Mouse (Mus musculus) ES-E14 (cell line): ENCODE data around the gene Capn8. TPM values are rescaled to one million over a fixed set of nuclear protein-coding genes. Genes with fewer than 3 reads are reported as not detected.

Source experiments
- DNase-seq: peaks from one replicate; pipeline ENCODE4 v3.0.0-alpha.2; 2013; ENCODE audit warnings: low read depth, low spot score
- H3K27ac ChIP-seq: 2 replicates; pipeline ENCODE4 v1.5.1; 2012; ENCODE audit warnings: low read depth, mild to moderate bottlenecking, low read length, moderate library complexity, mixed read lengths; ENCODE audit not compliant: poor library complexity, insufficient read depth, severe bottlenecking
- H3K36me3 ChIP-seq: 2 replicates; pipeline ENCODE4 v1.6.1; 2012; ENCODE audit warnings: mild to moderate bottlenecking, low read length, moderate library complexity, mixed read lengths; ENCODE audit not compliant: control insufficient read depth, poor library complexity, insufficient read depth, severe bottlenecking
- H3K4me1 ChIP-seq, 2 experiments: fragments of 150-350 bp in 1 of 2; sonication (generic) in 1 of 2; 2 replicates each; pipeline ENCODE4 v1.6.1; 2012; ENCODE audit warnings: low read length in 2 of 2, mild to moderate bottlenecking in 1 of 2, mixed read lengths in 1 of 2; ENCODE audit not compliant: control insufficient read depth in 2 of 2, insufficient read depth in 2 of 2, poor library complexity in 1 of 2
- H3K4me3 ChIP-seq, 2 experiments: fragments of 150-350 bp in 1 of 2; sonication (generic) in 1 of 2; 2 replicates each; pipeline ENCODE4 v1.5.1; 2012; ENCODE audit warnings: low read length in 2 of 2, low read depth in 1 of 2, mild to moderate bottlenecking in 1 of 2, mixed read lengths in 1 of 2; ENCODE audit not compliant: insufficient read depth in 1 of 2, poor library complexity in 1 of 2, severe bottlenecking in 1 of 2
- H3K9ac ChIP-seq: 2 replicates; pipeline ENCODE4 v1.6.1; 2012; ENCODE audit warnings: low read depth, mild to moderate bottlenecking, low read length, mixed read lengths; ENCODE audit not compliant: poor library complexity, insufficient read depth, severe bottlenecking
- H3K9me3 ChIP-seq: fragments of 150-350 bp; sonication (generic); 2 replicates; pipeline ENCODE4 v1.6.1; 2012; ENCODE audit warnings: low read depth, mild to moderate bottlenecking, low read length; ENCODE audit not compliant: control insufficient read depth, insufficient read depth
- CHD2 ChIP-seq: IDR thresholded peaks from 2 replicates; pipeline ENCODE4 v1.6.1; 2014; ENCODE audit warnings: mild to moderate bottlenecking, low read depth, low read length, inconsistent platforms
- HCFC1 ChIP-seq: IDR thresholded peaks from 2 replicates; pipeline ENCODE4 v1.6.1; 2012; ENCODE audit warnings: low read length, inconsistent platforms, borderline replicate concordance; ENCODE audit not compliant: insufficient read depth
- MAFK ChIP-seq: IDR thresholded peaks from 2 replicates; pipeline ENCODE4 v1.6.1; 2014; ENCODE audit warnings: mild to moderate bottlenecking, low read depth, low read length, inconsistent platforms; ENCODE audit not compliant: insufficient read depth
- ZC3H11A ChIP-seq: IDR thresholded peaks from 2 replicates; pipeline ENCODE4 v1.6.1; 2012; ENCODE audit warnings: low read depth, mild to moderate bottlenecking, inconsistent platforms, low read length, borderline replicate concordance
- ZNF384 ChIP-seq: IDR thresholded peaks from 2 replicates; pipeline ENCODE4 v1.6.1; 2012; ENCODE audit warnings: low read depth, low read length, inconsistent platforms
- in situ Hi-C, 2 experiments: fragments of 600-800 bp; cut with MboI; formaldehyde crosslinking; loops; one replicate each; pipeline ENCODE4 v1.15.1; 2025; ENCODE audit warnings: low sequenced_read_pairs in 2 of 2, inconsistent platforms in 1 of 2; ENCODE audit not compliant: unreplicated experiment in 2 of 2
- total RNA-seq: library from RNA; depleted of rRNA; stranded (reverse); fragments of 300-350 nt; gene quantifications from 2 replicates; pipeline ENCODE4 v1.2.3, GENCODE M21; 2012

Capn8 gene
- total RNA-seq, 1 experiment, result not detected

- no peak overlapping the region for H3K4me3 ChIP-seq
- DNase-seq, result no peak
- H3K27ac ChIP-seq, result no peak overlapping the region
- H3K4me1 ChIP-seq, result peaks cover 0 to 7% of the 10 kb centered on the region in 2 experiments; a peak in 1 of 4 replicates
- in situ Hi-C loops, result no loop called here
- H3K9ac ChIP-seq, result no peak overlapping the region
- TF ChIP-seq MAFK (no peak), HCFC1 (no peak), CHD2 (no peak), ZNF384 (no peak), ZC3H11A (no peak)
- H3K36me3 ChIP-seq, result no peaks in the 10 kb centered on the region
- no peaks in the 10 kb centered on the region for H3K9me3 ChIP-seq
These were observed 80.4 kb downstream of the Capn8 start for GRCm38 (mm10) chr1:182645211-182645668.

GRCm38 (mm10) chr1:182646796-182647195 lies 82.0 kb downstream of the Capn8 start:
- in situ Hi-C loops, result no loop called here
- Histone ChIP-seq H3K9me3 (no peaks in the 10 kb centered on the region), H3K9ac (no peak overlapping the region), H3K4me3 (no peak overlapping the region), H3K36me3 (no peaks in the 10 kb centered on the region), H3K27ac (no peak overlapping the region), H3K4me1 (peaks cover 0 to 7% of the 10 kb centered on the region in 2 experiments; a peak in 1 of 4 replicates)
- DNase-seq, result no peak
- no peak for TF ChIP-seq ZC3H11A
- TF ChIP-seq HCFC1, result no peak
- TF ChIP-seq CHD2, result no peak

GRCm38 (mm10) chr1:182657760-182658159 lies 93.0 kb downstream of the Capn8 start:
- no peak overlapping the region for H3K27ac ChIP-seq
- TF ChIP-seq ZC3H11A, result no peak
- TF ChIP-seq CHD2, result no peak
- no peak for TF ChIP-seq MAFK
- no peak for TF ChIP-seq ZNF384
- TF ChIP-seq HCFC1, result no peak
- H3K4me3 ChIP-seq, result no peak overlapping the region
- no peak overlapping the region for H3K9ac ChIP-seq
- peak; percentile 42 for DNase-seq
- in situ Hi-C loops, result no loop called here
- no peaks in the 10 kb centered on the region for H3K9me3 ChIP-seq
- peaks cover 0 to 2% of the 10 kb centered on the region in 2 experiments; a peak in 1 of 4 replicates for H3K4me1 ChIP-seq
- H3K36me3 ChIP-seq, result no peaks in the 10 kb centered on the region

- no peak for DNase-seq
- no peaks in the 10 kb centered on the region for H3K9me3 ChIP-seq
- TF ChIP-seq MAFK, result no peak
- no peak for TF ChIP-seq HCFC1
- TF ChIP-seq ZNF384, result no peak
- TF ChIP-seq CHD2, result no peak
- TF ChIP-seq ZC3H11A, result no peak
- peaks cover 0 to 2% of the 10 kb centered on the region in 2 experiments; a peak in 1 of 4 replicates for H3K4me1 ChIP-seq
- no peaks in the 10 kb centered on the region for H3K36me3 ChIP-seq
- H3K9ac ChIP-seq, result no peak overlapping the region
- no peak overlapping the region for H3K4me3 ChIP-seq
- H3K27ac ChIP-seq, result no peak overlapping the region
- in situ Hi-C loops, result no loop called here
These were observed 95.6 kb downstream of the Capn8 start for GRCm38 (mm10) chr1:182660365-182660764.

GRCm38 (mm10) chr1:182663671-182664070 lies 98.9 kb downstream of the Capn8 start:
- H3K27ac ChIP-seq, result no peak overlapping the region
- H3K36me3 ChIP-seq, result no peaks in the 10 kb centered on the region
- no peaks in the 10 kb centered on the region for H3K9me3 ChIP-seq
- no peak overlapping the region for H3K9ac ChIP-seq
- in situ Hi-C loops, result no loop called here
- TF ChIP-seq ZNF384, result no peak
- no peak for TF ChIP-seq ZC3H11A
- TF ChIP-seq MAFK, result no peak
- no peak for TF ChIP-seq HCFC1
- no peak for TF ChIP-seq CHD2
- no peak overlapping the region for H3K4me3 ChIP-seq
- no peak for DNase-seq
- peaks cover 0 to 2% of the 10 kb centered on the region in 2 experiments; a peak in 1 of 4 replicates for H3K4me1 ChIP-seq
